Mouse (Mus musculus) embryonic fibroblast, embryonic 13.5 days (primary cell): ENCODE measurements at regions not wholly inside any gene's neighbourhood (a gene's known extent, or its start where the extent isn't known, plus 50 kb on each side); places are given as distances from the start of the nearest gene placed in this dataset.

ENCODE experiments used
- CTCF ChIP-seq: IDR thresholded peaks from 2 replicates; pipeline ENCODE4 v1.5.1; 2011; ENCODE audit warnings: mild to moderate bottlenecking, control low read depth, low read length, moderate library complexity, borderline replicate concordance; ENCODE audit not compliant: insufficient read depth
- POLR2A ChIP-seq: IDR thresholded peaks from 2 replicates; pipeline ENCODE4 v1.6.1; 2011; ENCODE audit warnings: low read depth, mild to moderate bottlenecking, control low read depth, low read length, moderate library complexity

DNA sequence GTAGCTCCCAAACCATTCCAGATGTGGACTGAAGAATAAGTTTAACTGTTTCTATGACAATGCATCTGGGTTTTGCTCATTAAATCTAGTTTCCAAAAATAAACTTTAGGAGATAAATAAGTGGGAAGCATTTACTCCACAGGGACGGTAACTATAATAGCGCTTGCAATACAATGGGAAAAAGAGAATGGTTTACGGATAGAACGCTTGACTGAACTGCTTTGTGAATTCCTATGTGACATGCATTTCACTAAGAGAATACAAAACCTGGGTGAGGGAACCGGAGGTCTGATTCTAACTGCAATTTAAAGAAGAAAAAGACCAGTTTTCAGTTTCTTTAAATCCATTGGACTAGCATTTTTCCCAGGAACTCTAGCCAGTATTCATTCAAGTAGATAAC, 704.1 kb upstream of the Marcks start:
- TF ChIP-seq CTCF (no peak), POLR2A (no peak)
